Mouse (Mus musculus) cerebellum, postnatal 10 days (tissue): Measurements from ENCODE around the gene Pex26.

ENCODE experiments used
- DNase-seq, 2 experiments: peaks; one replicate each; pipeline ENCODE4 v3.0.0; 2021; ENCODE audit warnings: mixed read lengths in 2 of 2

Pex26 gene

GRCm38 (mm10) chr6:121245127-121246036, 61.9 kb downstream of the Pex26 start, which contains the start of gene Usp18:
Usp18 (plus strand) TSS chr6:121245906.
- peak; percentile 88 to 92 for DNase-seq

- no peak for DNase-seq
These were observed 62.5 kb downstream of the Pex26 start for GRCm38 (mm10) chr6:121246037-121246361.
